ENCODE assay signal across 9 mouse cellular contexts in genomic region chr19:43655735-43656492, GRCm38 (mm10). TPM values are rescaled to one million over a fixed set of nuclear protein-coding genes. Genes with fewer than 3 reads are reported as not detected.
A peak's percentile ranks its signal among the peaks of the same experiment; 100 is the strongest.
DNase-seq lines count a peak whose midpoint lies in the region; ATAC-seq and TF ChIP-seq lines count a peak whose summit lies in the region.
"Had no signal": no experiment of that assay in that cellular context is flagged by ENCODE, and none has a peak within 500 bp of the region (broad histone marks: within the 10 kb centered on the region; RNA-seq: fewer than 3 reads in every experiment).

No protein-coding gene starts in this region.

- no peak overlapping the region for H3K4me3 ChIP-seq in left cerebral cortex, adult 2 months
- H3K4me3 ChIP-seq: heart, embryonic 15.5 days had no signal

- DNase-seq in left cerebral cortex, adult 2 months (ENCODE audit: extremely low spot score in 1 of 2, low spot score in 2 of 2), result peak; percentile 54 to 56
- no peak for DNase-seq in left cerebral cortex, adult 11 months (ENCODE audit: low spot score)
- DNase-seq in Patski (ENCODE audit: low read depth, low spot score), result no peak
- DNase-seq in cerebellum, postnatal 4 days (ENCODE audit: low spot score in 2 of 2), result peak; percentile 60 to 68
- DNase-seq in heart, postnatal 36 days, result peak; percentile 63 to 70
- peak; percentile 60 to 65 for DNase-seq in lung, adult 18-20 months
- peak; percentile 68 to 88 for DNase-seq in right cerebral cortex, postnatal 10 days (ENCODE audit: low spot score in 2 of 2)
- DNase-seq in yolk sac, embryonic 10.5 days (ENCODE audit: low spot score), result peak; percentile 51

- peak; percentile 41 for ATAC-seq in Patski

- intact Hi-C loops in left cerebral cortex, adult 2 months (cut with DNase I), result loop anchor here (1.0 to 2.0 kb wide), 2 partner anchors 25 to 126 kb away; no protein-coding TSS in a partner anchor
- intact Hi-C loops in heart, postnatal 36 days (cut with DNase I), result loop anchor here (1.0 to 2.0 kb wide), 3 partner anchors 25 to 126 kb away; no protein-coding TSS in a partner anchor

- POLR2A ChIA-PET in Patski (lab: Charles Lee), result interaction anchor here (0.7 kb wide), 1 partner anchor 10 kb away, joined by 3 read pairs; no protein-coding TSS in a partner anchor

- peak; percentile 72 for TF ChIP-seq CTCF in left cerebral cortex, adult 2 months (IDR thresholded peaks at IDR 0.05)
- peak; percentile 94 for TF ChIP-seq CTCF in Patski (IDR thresholded peaks at IDR 0.05)

- H3K27ac ChIP-seq in left cerebral cortex, adult 2 months, result no peak overlapping the region
- H3K27ac ChIP-seq: heart, embryonic 15.5 days had no signal

- CTCF ChIA-PET in Patski (lab: Charles Lee), result interaction anchor here (0.8 to 2.7 kb wide), 14 partner anchors 9 to 163 kb away, joined by 3 to 15 read pairs (median 4); no protein-coding TSS in a partner anchor

- no peaks in the 10 kb centered on the region for H3K27me3 ChIP-seq in Patski

- in situ Hi-C loops in Patski (cut with MboI; ENCODE audit: low pct_unique_long_range_greater_than_20kb), result no loop called here

RNA-seq across cellular contexts. Expression of gene Slc25a28, which starts 18.8 kb away (rescaled TPM):
- 10 to 100 TPM; 43.3 to 46.3 TPM for total RNA-seq in left cerebral cortex, adult 2 months (2021)
- 51.9 TPM for polyA plus RNA-seq in Patski (2021)
- total RNA-seq in heart, postnatal 36 days (2021), result 10 to 100 TPM; 27.9 to 29.3 TPM

RNA-seq across cellular contexts. Expression of gene Entpd7, which starts 33.6 kb away (rescaled TPM):
- total RNA-seq in left cerebral cortex, adult 2 months (2021), result 10 to 100 TPM; 21.7 to 22.4 TPM
- polyA plus RNA-seq in Patski (2021), result 8.4 TPM
- 1 to 10 TPM; 2.9 to 3.3 TPM for total RNA-seq in heart, postnatal 36 days (2021)

RNA-seq across cellular contexts. Expression of gene Nkx2-3, which starts 43.8 kb away (rescaled TPM):
- total RNA-seq in left cerebral cortex, adult 2 months (2021), result not detected
- polyA plus RNA-seq in Patski (2021), result 0.14 TPM
- not detected for total RNA-seq in heart, postnatal 36 days (2021)
- polyA plus RNA-seq: heart, embryonic 15.5 days had no signal

Comparison
In these comparisons a context has a peak if more than half of its experiments do, and no peak if none do; other contexts are left out.
1. DNase-seq: peak in left cerebral cortex, adult 2 months (2 of 2), cerebellum, postnatal 4 days (2 of 2), heart, postnatal 36 days (2 of 2), lung, adult 18-20 months (2 of 2), right cerebral cortex, postnatal 10 days (2 of 2) and yolk sac, embryonic 10.5 days (single experiment); none in left cerebral cortex, adult 11 months (single experiment) and Patski (single experiment).
2. RNA of gene Entpd7, which starts 33.6 kb away (total RNA-seq): 21.7 to 22.4 TPM in left cerebral cortex, adult 2 months; 2.9 to 3.3 TPM in heart, postnatal 36 days; every median in the first group is over 4 times any median in the second.